Mouse (Mus musculus): ENCODE data around the gene Zhx3.
A peak's percentile ranks its signal among the peaks of the same experiment; 100 is the strongest.

Zhx3 gene

GRCm38 (mm10) chr2:160881462-160882101 is 8.8 kb upstream of the Zhx3 start:
- no peak for DNase-seq

DNA sequence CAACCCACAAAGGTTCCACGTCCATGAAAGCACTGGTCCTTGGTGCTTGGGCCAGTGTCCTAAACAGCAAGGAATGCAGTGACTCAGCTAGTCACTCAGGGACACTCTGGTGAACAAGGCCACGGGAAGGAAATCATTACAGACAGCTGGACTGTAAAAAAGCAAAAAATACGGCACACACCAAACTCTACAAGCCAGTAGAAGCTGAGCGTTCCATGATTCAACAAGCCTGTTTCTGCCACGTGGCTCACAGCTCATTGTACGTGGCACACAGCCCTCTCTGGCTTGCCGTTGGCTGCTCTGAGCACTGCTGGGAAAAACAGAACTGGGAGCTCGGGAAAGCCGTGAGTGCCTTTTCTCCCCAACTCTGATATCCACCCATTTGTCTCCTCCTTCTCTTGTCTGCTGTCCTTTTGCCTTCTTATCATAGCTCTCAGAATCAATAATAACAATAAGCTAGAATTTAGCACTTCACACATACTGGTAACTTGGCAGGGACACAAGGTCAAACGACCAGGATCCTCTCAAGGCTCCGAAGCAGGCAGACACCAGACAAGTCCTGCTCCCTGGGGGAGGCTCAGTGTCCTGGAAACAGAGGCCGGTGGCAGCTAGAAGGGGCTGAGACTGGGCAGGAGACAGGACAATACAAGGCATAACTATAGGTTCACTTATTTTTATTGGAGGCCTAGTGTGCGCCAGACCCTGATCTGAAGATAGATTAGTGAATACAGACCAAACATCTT is 7.8 kb upstream of the Zhx3 start, which contains the start of gene Lpin3:
Gene Lpin3 (plus strand): TSS at position 218 of the 743 bp plus-strand sequence.
- no peak for DNase-seq

GRCm38 (mm10) chr2:160876115-160876514 is 3.3 kb upstream of the Zhx3 start:
- no peak for DNase-seq

- DNase-seq = no peak
Measured at GRCm38 (mm10) chr2:160874231-160874877, 1.6 kb upstream of the Zhx3 start.

DNA sequence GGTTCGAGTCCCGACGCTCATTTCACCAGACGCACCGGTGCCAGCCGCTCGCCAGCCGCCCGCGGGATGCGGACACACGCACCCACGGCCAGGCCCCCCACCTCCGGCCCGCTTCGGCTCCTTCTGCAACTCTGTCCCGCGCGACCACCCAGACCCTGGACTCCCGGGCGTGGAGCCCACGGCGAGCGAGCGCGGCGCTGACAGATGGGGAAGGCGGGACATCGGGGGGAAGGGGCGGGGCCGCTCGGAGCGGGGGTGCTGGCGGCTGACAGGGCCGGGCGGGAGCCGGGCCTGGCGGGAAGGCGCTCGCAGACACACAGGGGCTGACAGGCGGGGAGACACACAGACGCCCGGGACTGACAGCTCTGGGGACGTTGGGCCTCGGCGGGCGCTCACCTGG is 403 bp downstream of the Zhx3 start:
- no peak for DNase-seq

- DNase-seq = no peak
Measured at GRCm38 (mm10) chr2:160871310-160871709, 1.5 kb downstream of the Zhx3 start.

DNA sequence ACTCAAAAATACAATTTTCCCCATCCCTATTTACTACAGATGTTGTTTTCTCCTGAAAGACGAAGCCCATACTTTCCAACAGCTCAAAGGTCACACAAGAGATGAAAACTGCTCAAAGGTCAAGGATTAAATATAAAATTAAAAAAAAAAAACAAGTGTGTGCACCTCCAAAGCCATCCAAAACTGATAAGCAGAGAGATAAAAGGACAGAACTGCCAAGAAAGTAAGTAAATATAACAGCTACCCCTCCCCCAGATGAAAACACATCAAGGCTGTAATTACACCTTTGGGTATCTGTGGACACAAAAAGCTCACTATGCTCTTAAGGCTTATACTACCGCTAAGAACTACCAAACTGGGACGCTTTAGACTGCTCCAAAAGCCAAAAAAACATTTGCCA is 3.4 kb downstream of the Zhx3 start:
- no peak for DNase-seq

DNA sequence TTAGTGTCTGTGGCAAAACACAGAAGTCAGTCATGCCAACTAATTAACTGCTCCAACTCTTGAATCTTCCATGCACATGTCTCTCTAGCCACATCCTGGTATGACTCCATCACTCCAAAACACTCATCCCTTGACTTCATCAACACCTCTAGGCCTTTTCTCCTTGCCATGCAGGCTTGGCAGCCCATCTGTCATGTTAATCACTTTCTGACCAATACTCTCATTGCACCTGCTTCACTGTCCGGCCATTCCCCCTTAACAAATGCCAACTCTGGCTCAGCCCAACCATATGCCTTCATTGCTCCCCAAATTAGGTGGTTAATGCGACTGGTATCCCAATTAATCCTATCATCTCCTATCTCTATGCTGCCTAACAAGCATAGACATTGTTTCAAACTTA is 7.5 kb downstream of the Zhx3 start:
- peak; percentile 64 for DNase-seq

GRCm38 (mm10) chr2:160864112-160864511 is 8.7 kb downstream of the Zhx3 start:
- DNase-seq = no peak

- DNase-seq = no peak
Measured at GRCm38 (mm10) chr2:160860363-160860762, 12.4 kb downstream of the Zhx3 start.

DNA sequence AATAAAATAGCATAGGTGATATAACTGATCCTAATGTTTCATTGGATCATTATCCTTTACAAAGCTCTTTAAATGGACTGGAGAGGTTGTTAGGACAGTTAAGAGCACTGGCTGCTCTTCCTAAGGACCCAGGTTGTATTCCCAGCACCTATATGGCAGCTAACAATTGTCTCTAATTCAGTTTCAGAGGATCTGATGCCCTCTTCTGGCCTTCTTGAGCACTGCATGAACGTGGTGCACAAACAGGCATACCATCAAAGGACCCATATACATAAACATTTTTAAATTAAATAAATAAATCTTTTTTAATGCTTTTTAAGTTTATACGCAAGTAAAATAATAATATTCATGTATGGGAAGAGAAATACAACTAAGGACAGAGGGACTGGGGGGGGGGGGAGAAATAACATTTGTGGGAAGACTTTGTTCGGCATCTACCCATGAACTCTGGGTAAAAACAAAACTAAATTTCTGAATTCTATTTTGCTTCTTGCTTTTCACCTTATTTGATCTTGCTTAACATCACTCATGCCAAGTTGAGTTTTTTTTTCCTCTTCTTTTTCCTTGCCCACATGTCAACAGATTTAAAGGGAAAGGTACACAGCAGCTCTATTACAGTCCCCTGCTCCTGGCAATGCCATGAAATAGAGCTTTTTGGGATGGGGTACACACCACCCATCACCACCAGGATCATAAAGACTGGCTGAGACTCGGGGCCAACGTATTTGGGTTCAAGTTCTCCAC is 16.3 kb downstream of the Zhx3 start:
- DNase-seq = no peak

GRCm38 (mm10) chr2:160854687-160855086 is 18.1 kb downstream of the Zhx3 start:
- DNase-seq = peak; percentile 40

GRCm38 (mm10) chr2:160850360-160850759 is 22.4 kb downstream of the Zhx3 start:
- DNase-seq = no peak

GRCm38 (mm10) chr2:160849617-160850240 is 23.1 kb downstream of the Zhx3 start:
- no peak for DNase-seq

DNA sequence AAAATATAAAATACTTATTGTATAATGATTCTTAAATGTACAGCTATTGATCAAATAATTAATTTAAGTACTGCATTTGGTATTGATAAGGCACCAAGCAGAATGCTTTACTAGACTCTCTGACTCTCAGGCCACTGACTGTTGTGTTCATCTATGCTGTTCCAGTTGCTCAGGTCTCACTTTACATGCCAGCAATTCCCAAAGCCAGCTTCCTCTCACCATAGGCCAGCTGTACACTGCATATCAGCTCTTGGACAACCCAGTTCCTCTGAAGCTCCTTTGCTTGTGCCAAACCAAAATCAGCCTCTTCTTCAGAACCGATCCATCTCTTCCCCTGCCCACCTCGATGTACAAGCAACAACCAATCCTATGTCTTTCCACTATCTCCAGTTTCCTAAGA is 24.6 kb downstream of the Zhx3 start:
- no peak for DNase-seq

- DNase-seq = no peak
Measured at GRCm38 (mm10) chr2:160847664-160848063, 25.1 kb downstream of the Zhx3 start.

DNA sequence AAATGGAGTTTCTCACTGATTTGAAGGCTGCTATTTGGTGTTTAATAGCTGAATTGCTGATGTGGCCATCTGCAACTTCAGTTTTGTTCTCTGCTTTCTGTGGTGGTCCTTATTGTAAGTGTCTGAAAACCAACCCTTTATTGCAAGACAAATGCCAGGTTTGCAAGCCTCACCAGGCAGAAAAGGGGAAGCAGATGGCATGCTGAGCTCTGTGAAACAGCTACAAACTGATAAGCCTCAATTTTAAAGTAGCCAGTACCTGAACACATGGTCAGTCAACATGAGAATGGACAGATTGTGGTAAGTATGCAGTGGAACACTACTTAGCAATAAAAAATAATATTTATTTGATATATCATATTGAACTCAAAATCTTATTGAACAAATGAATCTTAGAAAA is 32.0 kb downstream of the Zhx3 start:
- no peak for DNase-seq

DNA sequence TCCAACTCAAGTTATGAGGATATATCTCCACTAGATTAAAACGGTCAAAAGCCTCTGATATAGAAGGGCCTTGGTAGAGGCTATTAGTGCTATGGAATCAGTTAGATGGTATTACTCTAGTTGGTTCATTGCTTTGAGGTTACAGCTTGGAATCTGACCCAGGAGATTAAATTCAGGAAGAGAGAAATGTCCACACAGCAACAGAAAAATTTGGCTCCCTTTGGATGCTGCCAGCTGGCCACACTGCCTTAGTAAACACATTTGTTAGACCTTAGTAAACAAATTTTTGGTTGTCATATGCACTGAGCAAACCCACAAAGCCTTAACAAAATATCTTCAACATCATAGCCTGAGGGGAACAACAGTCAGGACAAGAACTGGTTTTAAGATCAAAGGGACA is 62.0 kb downstream of the Zhx3 start:
- DNase-seq = no peak

GRCm38 (mm10) chr2:160810376-160810775 is 62.4 kb downstream of the Zhx3 start:
- no peak for DNase-seq

DNA sequence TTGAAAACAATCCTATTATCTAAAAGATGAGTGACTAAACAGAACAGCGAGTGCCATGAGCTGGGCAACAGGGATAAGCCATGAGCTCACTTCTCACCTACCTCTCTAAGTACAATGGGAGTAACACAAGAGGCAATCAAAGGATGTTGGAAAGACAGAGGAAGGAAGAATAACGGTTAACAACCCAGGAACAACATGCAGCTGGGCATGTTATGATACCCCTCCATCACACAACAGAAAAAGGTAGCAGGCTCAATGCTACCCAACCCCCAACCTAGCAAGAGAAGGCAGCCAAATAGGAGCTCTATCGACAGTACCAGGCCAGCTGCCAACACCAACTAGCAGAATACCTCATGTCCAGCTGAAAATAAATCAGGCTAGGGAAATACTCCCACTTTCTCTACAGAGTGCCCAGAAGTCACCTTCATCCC is 66.7 kb downstream of the Zhx3 start:
- peak; percentile 42 for DNase-seq

- no peak for DNase-seq
Measured at GRCm38 (mm10) chr2:160804794-160805527, 67.8 kb downstream of the Zhx3 start.

- no peak for DNase-seq
Measured at GRCm38 (mm10) chr2:160802326-160802725, 70.5 kb downstream of the Zhx3 start.
